Mouse (Mus musculus): ENCODE measurements at regions not wholly inside any gene's neighbourhood (a gene's known extent, or its start where the extent isn't known, plus 50 kb on each side); places are given as distances from the start of the nearest gene placed in this dataset.

- 62% methylated on average over 2 of the region's 2 CpGs for WGBS
- H3K27ac ChIP-seq (ENCODE audit: control insufficient read depth, insufficient read depth, low read depth, low read length, poor library complexity) = no peak overlapping the region
- TF ChIP-seq POLR2A (IDR thresholded peaks at IDR 0.05; ENCODE audit: borderline replicate concordance, control insufficient read depth, low read depth, low read length) (no peak), CTCF (IDR thresholded peaks at IDR 0.05; ENCODE audit: control insufficient read depth, insufficient read depth, low read length) (no peak)
Measured at GRCm38 (mm10) chr5:97601384-97601783, 144.6 kb upstream of the Gk2 start.

DNA sequence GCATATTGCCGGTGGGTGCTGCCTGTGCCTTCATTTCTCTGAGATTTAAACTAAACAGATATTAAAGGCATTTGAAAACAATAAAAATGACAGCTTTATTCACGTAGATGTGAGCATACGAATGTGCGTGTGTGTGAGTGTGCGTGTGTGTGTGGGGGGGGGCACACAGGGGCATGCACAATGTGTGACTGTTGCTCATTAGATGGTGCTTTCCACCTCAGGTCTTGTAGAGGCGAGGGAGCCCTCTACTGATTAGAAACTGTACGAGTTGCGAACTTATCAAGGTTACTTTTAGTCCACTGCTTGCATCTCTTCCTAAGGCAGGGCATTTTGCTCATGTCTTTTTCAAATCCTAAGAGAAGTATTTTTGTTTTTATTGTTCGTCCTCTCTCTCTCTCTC is 141.9 kb upstream of the Gk2 start:
- 74% methylated on average over 9 of the region's 9 CpGs for WGBS
- no peak for TF ChIP-seq POLR2A (IDR thresholded peaks at IDR 0.05; ENCODE audit: borderline replicate concordance, control insufficient read depth, low read depth, low read length)
- no peak for TF ChIP-seq CTCF (IDR thresholded peaks at IDR 0.05; ENCODE audit: control insufficient read depth, insufficient read depth, low read length)
- H3K4me3 ChIP-seq (replicated peaks; ENCODE audit: control insufficient read depth, low read depth, low read length) = no peak overlapping the region
- H3K27ac ChIP-seq (ENCODE audit: control insufficient read depth, insufficient read depth, low read depth, low read length, poor library complexity) = no peak overlapping the region
- H3K4me1 ChIP-seq (ENCODE audit: control insufficient read depth, insufficient read depth, low read length) = no peaks in the 10 kb centered on the region

More at GRCm38 (mm10) chr5:97601384-97601783, 144.6 kb upstream of the Gk2 start:
- no peaks in the 10 kb centered on the region for H3K4me1 ChIP-seq (ENCODE audit: control insufficient read depth, insufficient read depth, low read length)
- no peak overlapping the region for H3K4me3 ChIP-seq (replicated peaks; ENCODE audit: control insufficient read depth, low read depth, low read length)

DNA sequence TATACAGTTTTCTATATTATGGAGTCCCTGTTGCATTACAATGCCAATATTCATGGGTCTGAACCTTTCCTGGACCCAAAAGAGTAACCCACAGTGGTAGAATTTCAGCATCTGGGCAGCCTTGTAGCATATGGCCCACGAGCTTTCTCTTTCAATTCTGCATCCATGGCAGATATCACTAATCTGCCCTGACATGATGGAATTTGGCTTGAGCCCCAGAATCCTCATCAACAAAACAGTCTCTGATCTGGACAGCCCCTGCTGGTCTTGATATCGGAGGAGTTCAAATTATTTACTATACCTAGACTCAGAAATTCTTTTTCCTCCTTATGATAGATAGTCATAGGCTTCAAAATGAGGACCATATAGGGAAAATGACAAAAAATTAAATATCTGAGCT is 139.1 kb upstream of the Gk2 start:
- WGBS = 68% methylated on average over 2 of the region's 2 CpGs
- H3K4me1 ChIP-seq (ENCODE audit: control insufficient read depth, insufficient read depth, low read length) = no peaks in the 10 kb centered on the region
- TF ChIP-seq POLR2A (IDR thresholded peaks at IDR 0.05; ENCODE audit: borderline replicate concordance, control insufficient read depth, low read depth, low read length) (no peak), CTCF (IDR thresholded peaks at IDR 0.05; ENCODE audit: control insufficient read depth, insufficient read depth, low read length) (no peak)
- H3K27ac ChIP-seq (ENCODE audit: control insufficient read depth, insufficient read depth, low read depth, low read length, poor library complexity) = no peak overlapping the region
- no peak overlapping the region for H3K4me3 ChIP-seq (replicated peaks; ENCODE audit: control insufficient read depth, low read depth, low read length)

GRCm38 (mm10) chr5:97594081-97594480 is 137.3 kb upstream of the Gk2 start:
- WGBS = 70% methylated on average over 7 of the region's 7 CpGs
- Histone ChIP-seq H3K4me1 (ENCODE audit: control insufficient read depth, insufficient read depth, low read length) (no peaks in the 10 kb centered on the region), H3K4me3 (replicated peaks; ENCODE audit: control insufficient read depth, low read depth, low read length) (no peak overlapping the region), H3K27ac (ENCODE audit: control insufficient read depth, insufficient read depth, low read depth, low read length, poor library complexity) (no peak overlapping the region)
- TF ChIP-seq CTCF (IDR thresholded peaks at IDR 0.05; ENCODE audit: control insufficient read depth, insufficient read depth, low read length) (no peak), POLR2A (IDR thresholded peaks at IDR 0.05; ENCODE audit: borderline replicate concordance, control insufficient read depth, low read depth, low read length) (no peak)

GRCm38 (mm10) chr5:97582509-97582908 is 125.7 kb upstream of the Gk2 start:
- 77% methylated on average over 2 of the region's 2 CpGs for WGBS
- Histone ChIP-seq H3K4me1 (ENCODE audit: control insufficient read depth, insufficient read depth, low read length) (no peaks in the 10 kb centered on the region), H3K27ac (ENCODE audit: control insufficient read depth, insufficient read depth, low read depth, low read length, poor library complexity) (no peak overlapping the region), H3K4me3 (replicated peaks; ENCODE audit: control insufficient read depth, low read depth, low read length) (no peak overlapping the region)
- no peak for TF ChIP-seq POLR2A (IDR thresholded peaks at IDR 0.05; ENCODE audit: borderline replicate concordance, control insufficient read depth, low read depth, low read length)
- TF ChIP-seq CTCF (IDR thresholded peaks at IDR 0.05; ENCODE audit: control insufficient read depth, insufficient read depth, low read length) = no peak

- H3K27ac ChIP-seq (ENCODE audit: control insufficient read depth, insufficient read depth, low read depth, low read length, poor library complexity) = no peak overlapping the region
- H3K4me1 ChIP-seq (ENCODE audit: control insufficient read depth, insufficient read depth, low read length) = no peaks in the 10 kb centered on the region
- no peak overlapping the region for H3K4me3 ChIP-seq (replicated peaks; ENCODE audit: control insufficient read depth, low read depth, low read length)
- TF ChIP-seq POLR2A (IDR thresholded peaks at IDR 0.05; ENCODE audit: borderline replicate concordance, control insufficient read depth, low read depth, low read length) (no peak), CTCF (IDR thresholded peaks at IDR 0.05; ENCODE audit: control insufficient read depth, insufficient read depth, low read length) (no peak)
- WGBS = 76% methylated on average over 5 of the region's 5 CpGs
Measured at GRCm38 (mm10) chr5:97565486-97565885, 108.7 kb upstream of the Gk2 start.

DNA sequence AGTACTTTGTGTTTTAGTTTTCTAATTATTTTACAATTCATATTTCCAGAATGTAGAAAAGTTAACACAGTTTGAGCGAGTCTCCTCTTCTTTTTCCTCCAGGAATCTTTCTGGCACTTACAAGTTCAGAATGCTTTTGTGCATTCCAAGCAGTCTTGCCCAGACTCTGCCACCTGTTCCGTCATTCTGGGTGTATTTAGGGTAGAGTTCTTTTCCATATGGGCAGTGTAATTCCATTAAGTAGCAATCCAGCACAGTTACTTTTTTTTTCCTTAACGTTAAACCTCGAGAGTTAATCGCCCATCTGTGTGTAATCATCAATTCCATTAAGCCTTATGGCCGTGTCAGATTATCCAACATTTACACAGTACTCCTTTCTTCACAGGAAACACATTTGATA is 106.9 kb upstream of the Gk2 start:
- Histone ChIP-seq H3K4me1 (ENCODE audit: control insufficient read depth, insufficient read depth, low read length) (no peaks in the 10 kb centered on the region), H3K4me3 (replicated peaks; ENCODE audit: control insufficient read depth, low read depth, low read length) (no peak overlapping the region), H3K27ac (ENCODE audit: control insufficient read depth, insufficient read depth, low read depth, low read length, poor library complexity) (no peak overlapping the region)
- TF ChIP-seq CTCF (IDR thresholded peaks at IDR 0.05; ENCODE audit: control insufficient read depth, insufficient read depth, low read length) = no peak
- TF ChIP-seq POLR2A (IDR thresholded peaks at IDR 0.05; ENCODE audit: borderline replicate concordance, control insufficient read depth, low read depth, low read length) = no peak
- 72% methylated on average over 6 of the region's 6 CpGs for WGBS

DNA sequence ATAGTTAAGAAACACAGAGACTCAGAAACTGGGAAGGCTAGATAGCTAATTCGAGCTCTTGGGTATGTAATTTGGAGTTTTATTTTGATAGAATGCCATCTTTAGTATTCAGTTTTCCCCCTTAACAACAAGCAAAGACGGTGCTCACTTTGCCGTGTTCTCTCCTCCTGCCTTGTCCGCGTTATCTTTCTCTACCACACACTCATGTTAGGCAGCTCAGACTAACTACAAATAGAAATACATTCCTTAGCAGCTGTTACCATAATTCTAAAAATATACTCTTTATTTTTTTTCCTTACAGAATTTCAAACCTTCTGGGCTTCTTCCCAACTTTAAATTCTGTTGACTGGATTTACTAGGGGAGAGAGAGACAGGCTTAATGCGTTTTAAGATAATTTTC is 97.5 kb upstream of the Gk2 start:
- Histone ChIP-seq H3K4me1 (ENCODE audit: control insufficient read depth, insufficient read depth, low read length) (no peaks in the 10 kb centered on the region), H3K27ac (ENCODE audit: control insufficient read depth, insufficient read depth, low read depth, low read length, poor library complexity) (no peak overlapping the region), H3K4me3 (replicated peaks; ENCODE audit: control insufficient read depth, low read depth, low read length) (no peak overlapping the region)
- TF ChIP-seq POLR2A (IDR thresholded peaks at IDR 0.05; ENCODE audit: borderline replicate concordance, control insufficient read depth, low read depth, low read length) (no peak), CTCF (IDR thresholded peaks at IDR 0.05; ENCODE audit: control insufficient read depth, insufficient read depth, low read length) (no peak)
- WGBS = 70% methylated on average over 6 of the region's 6 CpGs

- no peak overlapping the region for H3K27ac ChIP-seq (ENCODE audit: control insufficient read depth, insufficient read depth, low read depth, low read length, poor library complexity)
- H3K4me3 ChIP-seq (replicated peaks; ENCODE audit: control insufficient read depth, low read depth, low read length) = no peak overlapping the region
- no peak for TF ChIP-seq POLR2A (IDR thresholded peaks at IDR 0.05; ENCODE audit: borderline replicate concordance, control insufficient read depth, low read depth, low read length)
- TF ChIP-seq CTCF (IDR thresholded peaks at IDR 0.05; ENCODE audit: control insufficient read depth, insufficient read depth, low read length) = peak; percentile 59
- H3K4me1 ChIP-seq (ENCODE audit: control insufficient read depth, insufficient read depth, low read length) = no peaks in the 10 kb centered on the region
- 51% methylated on average over 3 of the region's 3 CpGs for WGBS
Measured at GRCm38 (mm10) chr5:97553122-97553521, 96.3 kb upstream of the Gk2 start.

Data from bone marrow, adult 2 months (tissue).